Mouse (Mus musculus) heart, adult 2 months (tissue): ENCODE measurements at regions not wholly inside any gene's neighbourhood (a gene's known extent, or its start where the extent isn't known, plus 50 kb on each side); places are given as distances from the start of the nearest gene placed in this dataset.

Experiments used
- CTCF ChIP-seq: fragments of 200-600 bp; IDR thresholded peaks from 2 replicates; pipeline ENCODE4 v1.8.1; 2022; ENCODE audit warnings: antibody characterized with exemption, mild to moderate bottlenecking, moderate library complexity
- EP300 ChIP-seq: fragments of 200-500 bp; IDR thresholded peaks from 2 replicates; pipeline ENCODE4 v1.6.1; 2011; ENCODE audit warnings: low read depth, low read length, control low read depth; ENCODE audit not compliant: insufficient read depth
- POLR2A ChIP-seq: fragments of 200-500 bp; IDR thresholded peaks from 2 replicates; pipeline ENCODE4 v1.6.1; 2011; ENCODE audit warnings: mild to moderate bottlenecking, low read depth, low read length, control low read depth; ENCODE audit not compliant: insufficient read depth

- no peak for TF ChIP-seq POLR2A
- no peak for TF ChIP-seq CTCF
- TF ChIP-seq EP300, result no peak
Observed at GRCm38 (mm10) chr13:5696377-5696776, 164.9 kb upstream of the Klf6 start.
